In genomic region chr6:116644335-116644734, GRCm38 (mm10) we compare ENCODE assay signal across 13 mouse cellular contexts. TPM values are rescaled to one million over a fixed set of nuclear protein-coding genes. Genes with fewer than 3 reads are reported as not detected.
A peak's percentile ranks its signal among the peaks of the same experiment; 100 is the strongest.
DNase-seq lines count a peak whose midpoint lies in the region; ATAC-seq and TF ChIP-seq lines count a peak whose summit lies in the region.
"Had no signal": no experiment of that assay in that cellular context is flagged by ENCODE, and none has a peak within 500 bp of the region (broad histone marks: within the 10 kb centered on the region; RNA-seq: fewer than 3 reads in every experiment).

No protein-coding gene starts in this region.

- H3K9ac ChIP-seq in lung, embryonic 14.5 days = no peak overlapping the region
- H3K9ac ChIP-seq in heart, embryonic 11.5 days (ENCODE audit: low read depth, low read length) = no peak overlapping the region
- no peak overlapping the region for H3K9ac ChIP-seq in lung, embryonic 15.5 days
- no peak overlapping the region for H3K9ac ChIP-seq in stomach, postnatal 0 days (ENCODE audit: low read length)
- H3K9ac ChIP-seq: limb, embryonic 13.5 days had no signal

- TF ChIP-seq POLR2A in lung, adult 2 months (IDR thresholded peaks at IDR 0.05; ENCODE audit: borderline replicate concordance, extremely low read depth, low read depth, low read length) = no peak

- 40% methylated on average over 3 of the region's 3 CpGs for WGBS in lung, embryonic 14.5 days
- WGBS in lung, adult 2 months = 24% methylated on average over 3 of the region's 3 CpGs
- 32% methylated on average over 3 of the region's 3 CpGs for WGBS in heart, embryonic 11.5 days (ENCODE audit: insufficient replicate concordance)
- WGBS in lung, embryonic 15.5 days = 57% methylated on average over 3 of the region's 3 CpGs
- 39% methylated on average over 3 of the region's 3 CpGs for WGBS in stomach, postnatal 0 days

- no peak for DNase-seq in lung, embryonic 14.5 days
- DNase-seq in lung, adult 2 months = no peak
- no peak for DNase-seq in stomach, postnatal 0 days (ENCODE audit: low spot score)
- DNase-seq: cerebellum, adult 9-10 months; kidney, adult 11 months; layer of hippocampus, adult 9-11 months had no signal

- H3K4me1 ChIP-seq in lung, embryonic 14.5 days (ENCODE audit: insufficient read depth) = no peaks in the 10 kb centered on the region
- H3K4me1 ChIP-seq in lung, adult 2 months (ENCODE audit: control insufficient read depth, insufficient read depth, low read length) = peaks cover 25% of the 10 kb centered on the region
- peaks cover 12% of the 10 kb centered on the region for H3K4me1 ChIP-seq in heart, embryonic 11.5 days (ENCODE audit: control insufficient read depth, insufficient read depth, low read length)
- H3K4me1 ChIP-seq in lung, embryonic 15.5 days = no peaks in the 10 kb centered on the region
- 0 out of 2 replicates have a peak, but pooled peaks cover 2% of the 10 kb centered on the region for H3K4me1 ChIP-seq in stomach, postnatal 0 days (replicated peaks; ENCODE audit: control insufficient read depth, insufficient read depth)
- H3K4me1 ChIP-seq: limb, embryonic 13.5 days had no signal

- H3K4me2 ChIP-seq in lung, embryonic 14.5 days = no peak overlapping the region
- H3K4me2 ChIP-seq in heart, embryonic 11.5 days = no peak overlapping the region
- no peak overlapping the region for H3K4me2 ChIP-seq in lung, embryonic 15.5 days
- H3K4me2 ChIP-seq in stomach, postnatal 0 days (replicated peaks; ENCODE audit: low read depth) = no peak overlapping the region
- H3K4me2 ChIP-seq: limb, embryonic 13.5 days had no signal

- peak; percentile 78 for ATAC-seq in lung, embryonic 14.5 days (ENCODE audit: insufficient read depth)
- ATAC-seq in heart, embryonic 11.5 days (replicated peaks; ENCODE audit: insufficient number of reproducible peaks, low FRiP score, low TSS enrichment) = no peak
- ATAC-seq in lung, embryonic 15.5 days (ENCODE audit: borderline replicate concordance, extremely low read depth, low FRiP score, low TSS enrichment) = peak; percentile 58; the same call in 1 of the 2 replicates
- ATAC-seq in stomach, postnatal 0 days (ENCODE audit: low FRiP score, low TSS enrichment) = peak; percentile 87
- ATAC-seq in megakaryocyte, adult 5-6 weeks (ENCODE audit: poor library complexity, severe bottlenecking) = no peak
- no peak for ATAC-seq in erythroblast, adult 5-6 weeks (replicated peaks; ENCODE audit: low FRiP score, poor library complexity, severe bottlenecking)
- ATAC-seq: forebrain, embryonic 14.5 days had no signal

- TF ChIP-seq CTCF in lung, embryonic 14.5 days (IDR thresholded peaks at IDR 0.05; ENCODE audit: low read depth) = no peak
- TF ChIP-seq CTCF in lung, adult 2 months (IDR thresholded peaks at IDR 0.05; ENCODE audit: insufficient read depth, low read length) = no peak
- no peak for TF ChIP-seq CTCF in stomach, postnatal 0 days (IDR thresholded peaks at IDR 0.05; ENCODE audit: low read depth)

- H3K27ac ChIP-seq in lung, embryonic 14.5 days (ENCODE audit: low read depth) = no peak overlapping the region
- peak overlapping the region; percentile 58 for H3K27ac ChIP-seq in heart, embryonic 11.5 days (ENCODE audit: low read depth, low read length)
- peak overlapping the region; percentile 30 for H3K27ac ChIP-seq in lung, embryonic 15.5 days
- peak overlapping the region; percentile 45; the same call in 1 of the 2 replicates for H3K27ac ChIP-seq in stomach, postnatal 0 days (replicated peaks)
- H3K27ac ChIP-seq: limb, embryonic 13.5 days had no signal

- no peaks in the 10 kb centered on the region for H3K9me3 ChIP-seq in lung, embryonic 14.5 days (ENCODE audit: low read depth, low read length)
- no peaks in the 10 kb centered on the region for H3K9me3 ChIP-seq in heart, embryonic 11.5 days (replicated peaks; ENCODE audit: control insufficient read depth, low read length)
- H3K9me3 ChIP-seq in lung, embryonic 15.5 days = no peaks in the 10 kb centered on the region
- no peaks in the 10 kb centered on the region for H3K9me3 ChIP-seq in stomach, postnatal 0 days (ENCODE audit: control insufficient read depth, low read length)
- H3K9me3 ChIP-seq: limb, embryonic 13.5 days had no signal

- H3K27me3 ChIP-seq in lung, embryonic 14.5 days (ENCODE audit: insufficient read depth, low read length) = no peaks in the 10 kb centered on the region
- no peaks in the 10 kb centered on the region for H3K27me3 ChIP-seq in heart, embryonic 11.5 days (ENCODE audit: control insufficient read depth, insufficient read depth, low read length)
- no peaks in the 10 kb centered on the region for H3K27me3 ChIP-seq in lung, embryonic 15.5 days
- no peaks in the 10 kb centered on the region for H3K27me3 ChIP-seq in stomach, postnatal 0 days (ENCODE audit: control insufficient read depth, insufficient read depth, low read length)
- H3K27me3 ChIP-seq: limb, embryonic 13.5 days had no signal

- no peak overlapping the region for H3K4me3 ChIP-seq in lung, embryonic 14.5 days (ENCODE audit: low read depth, low read length)
- H3K4me3 ChIP-seq in lung, adult 2 months (replicated peaks; ENCODE audit: extremely low read depth, low read depth, low read length) = no peak overlapping the region
- H3K4me3 ChIP-seq in heart, embryonic 11.5 days (ENCODE audit: low read depth, low read length) = no peak overlapping the region
- no peak overlapping the region for H3K4me3 ChIP-seq in lung, embryonic 15.5 days
- no peak overlapping the region for H3K4me3 ChIP-seq in stomach, postnatal 0 days (ENCODE audit: low read depth, low read length)
- H3K4me3 ChIP-seq: limb, embryonic 13.5 days had no signal

- TF ChIP-seq EP300 in stomach, postnatal 0 days (optimal IDR thresholded peaks at IDR 0.05) = no peak

- no peaks in the 10 kb centered on the region for H3K36me3 ChIP-seq in lung, embryonic 14.5 days (ENCODE audit: insufficient read depth)
- H3K36me3 ChIP-seq in heart, embryonic 11.5 days (ENCODE audit: control insufficient read depth, insufficient read depth, low read length) = no peaks in the 10 kb centered on the region
- no peaks in the 10 kb centered on the region for H3K36me3 ChIP-seq in lung, embryonic 15.5 days
- H3K36me3 ChIP-seq in stomach, postnatal 0 days (ENCODE audit: control insufficient read depth, insufficient read depth, low read length) = no peaks in the 10 kb centered on the region
- H3K36me3 ChIP-seq: limb, embryonic 13.5 days had no signal

RNA-seq across cellular contexts. Expression of gene Depp1, which starts 6.1 kb away (rescaled TPM):
- polyA plus RNA-seq in lung, embryonic 14.5 days (2014; fragmentation: Nextera tagmentation; extraction: Ambion mirVana) = 23.5 and 24.0 TPM in 2 replicates
- polyA plus RNA-seq in lung, adult 2 months (2012; rRNA removed) = 59.8 and 70.1 TPM in 2 replicates
- polyA plus RNA-seq in heart, embryonic 11.5 days (2014; fragmentation: Nextera tagmentation; extraction: Ambion mirVana) = 4.1 and 5.9 TPM in 2 replicates
- polyA plus RNA-seq in lung, embryonic 15.5 days (2015; fragmentation: Nextera tagmentation; extraction: Ambion mirVana) = 33.2 and 38.0 TPM in 2 replicates
- 31.6 and 37.0 TPM in 2 replicates for polyA plus RNA-seq in stomach, postnatal 0 days (2015; fragmentation: Nextera tagmentation; extraction: Ambion mirVana)
- 0.36 TPM in 1 of 2 replicates, not detected in the other for total RNA-seq in megakaryocyte, adult 5-6 weeks (2015)
- total RNA-seq in megakaryocyte, adult 5-6 weeks (2017) = 0.18 and 0.49 TPM in 2 replicates
- total RNA-seq in erythroblast, adult 5-6 weeks (2015; ENCODE audit: low replicate concordance) = not detected in 2 replicates
- 0.77 TPM in 1 of 2 replicates, not detected in the other for total RNA-seq in erythroblast, adult 5-6 weeks (2017; ENCODE audit: low replicate concordance)
- total RNA-seq: granulocyte monocyte progenitor cell, adult 5-6 weeks had no signal

RNA-seq across cellular contexts. Expression of gene Zfp422, which starts 15.5 kb away (rescaled TPM):
- polyA plus RNA-seq in lung, embryonic 14.5 days (2014; fragmentation: Nextera tagmentation; extraction: Ambion mirVana) = 181 and 186 TPM in 2 replicates
- polyA plus RNA-seq in lung, adult 2 months (2012; rRNA removed) = 8.4 and 16.2 TPM in 2 replicates
- 104 and 106 TPM in 2 replicates for polyA plus RNA-seq in heart, embryonic 11.5 days (2014; fragmentation: Nextera tagmentation; extraction: Ambion mirVana)
- 162 and 169 TPM in 2 replicates for polyA plus RNA-seq in lung, embryonic 15.5 days (2015; fragmentation: Nextera tagmentation; extraction: Ambion mirVana)
- 52.4 and 54.4 TPM in 2 replicates for polyA plus RNA-seq in stomach, postnatal 0 days (2015; fragmentation: Nextera tagmentation; extraction: Ambion mirVana)
- 53.4 and 53.8 TPM in 2 replicates for total RNA-seq in megakaryocyte, adult 5-6 weeks (2015)
- 20.6 and 20.8 TPM in 2 replicates for total RNA-seq in megakaryocyte, adult 5-6 weeks (2017)
- 18.6 and 21.1 TPM in 2 replicates for total RNA-seq in erythroblast, adult 5-6 weeks (2015; ENCODE audit: low replicate concordance)
- 3.9 and 8.5 TPM in 2 replicates for total RNA-seq in erythroblast, adult 5-6 weeks (2017; ENCODE audit: low replicate concordance)

RNA-seq across cellular contexts. Expression of gene Rassf4, which starts 29.4 kb away (rescaled TPM):
- 5.1 and 5.6 TPM in 2 replicates for polyA plus RNA-seq in lung, embryonic 14.5 days (2014; fragmentation: Nextera tagmentation; extraction: Ambion mirVana)
- polyA plus RNA-seq in lung, adult 2 months (2012; rRNA removed) = 18.1 and 20.6 TPM in 2 replicates
- 5.7 and 6.9 TPM in 2 replicates for polyA plus RNA-seq in heart, embryonic 11.5 days (2014; fragmentation: Nextera tagmentation; extraction: Ambion mirVana)
- polyA plus RNA-seq in lung, embryonic 15.5 days (2015; fragmentation: Nextera tagmentation; extraction: Ambion mirVana) = 6.0 TPM in 2 replicates
- polyA plus RNA-seq in stomach, postnatal 0 days (2015; fragmentation: Nextera tagmentation; extraction: Ambion mirVana) = 4.1 and 5.6 TPM in 2 replicates
- 229 and 230 TPM in 2 replicates for total RNA-seq in megakaryocyte, adult 5-6 weeks (2015)
- 165 and 181 TPM in 2 replicates for total RNA-seq in megakaryocyte, adult 5-6 weeks (2017)
- 18.6 and 21.1 TPM in 2 replicates for total RNA-seq in erythroblast, adult 5-6 weeks (2015; ENCODE audit: low replicate concordance)
- 9.5 and 13.4 TPM in 2 replicates for total RNA-seq in erythroblast, adult 5-6 weeks (2017; ENCODE audit: low replicate concordance)

Comparison
In these comparisons a context has a peak if more than half of its experiments do, and no peak if none do; other contexts are left out.
1. ATAC-seq: peak in lung, embryonic 14.5 days (single experiment), lung, embryonic 15.5 days (single experiment) and stomach, postnatal 0 days (single experiment); none in heart, embryonic 11.5 days (single experiment), megakaryocyte, adult 5-6 weeks (single experiment) and erythroblast, adult 5-6 weeks (single experiment).